ENCODE assay signal across 8 mouse cellular contexts in genomic region chr2:165493587-165494210, GRCm38 (mm10). TPM values are rescaled to one million over a fixed set of nuclear protein-coding genes. Genes with fewer than 3 reads are reported as not detected.
DNase-seq lines count a peak whose midpoint lies in the region; ATAC-seq and TF ChIP-seq lines count a peak whose summit lies in the region.

No protein-coding gene starts in this region.

- no peaks in the 10 kb centered on the region for H3K9me3 ChIP-seq in heart, embryonic 15.5 days (replicated peaks)
- no peaks in the 10 kb centered on the region for H3K9me3 ChIP-seq in midbrain, postnatal 0 days (ENCODE audit: low read length)

- peak; percentile 15 to 55 for DNase-seq in adrenal gland, adult (ENCODE audit: inconsistent age in 2 of 2, low spot score in 1 of 2)
- DNase-seq in adrenal gland, adult 8-10 months, result no peak
- peak; percentile 14 for DNase-seq in thymus, adult 2 months
- no peak for DNase-seq in thymus, adult 18-20 months
- peak; percentile 59 to 80 for DNase-seq in left cerebral cortex, postnatal 14 days (ENCODE audit: low spot score in 2 of 2)
- peak; percentile 84 for DNase-seq in midbrain, postnatal 0 days (ENCODE audit: low spot score)
- DNase-seq in gastrocnemius, adult 18-20 months (ENCODE audit: low spot score), result no peak

- no peak overlapping the region for H3K27ac ChIP-seq in thymus, adult 2 months (ENCODE audit: control insufficient read depth, insufficient read depth, low read length)
- peak overlapping the region; percentile 83; the same call in 1 of the 2 replicates for H3K27ac ChIP-seq in heart, embryonic 15.5 days
- peak overlapping the region; percentile 80 for H3K27ac ChIP-seq in midbrain, postnatal 0 days (ENCODE audit: low read depth, low read length)

- no peak for ATAC-seq in heart, embryonic 15.5 days (replicated peaks; ENCODE audit: insufficient number of reproducible peaks, insufficient read depth, low FRiP score, low read depth)
- peak; percentile 58 for ATAC-seq in midbrain, postnatal 0 days (ENCODE audit: low FRiP score)

- intact Hi-C loops in left cerebral cortex, postnatal 14 days (cut with DNase I), result no loop called here

- H3K9ac ChIP-seq in heart, embryonic 15.5 days, result peak overlapping the region; percentile 83
- peak overlapping the region; percentile 83 for H3K9ac ChIP-seq in midbrain, postnatal 0 days (replicated peaks; ENCODE audit: low read length, poor library complexity, severe bottlenecking)

- H3K27me3 ChIP-seq in thymus, adult 2 months (ENCODE audit: control insufficient read depth, insufficient read depth, low read length), result no peaks in the 10 kb centered on the region
- no peaks in the 10 kb centered on the region for H3K27me3 ChIP-seq in heart, embryonic 15.5 days
- no peaks in the 10 kb centered on the region for H3K27me3 ChIP-seq in midbrain, postnatal 0 days (ENCODE audit: insufficient read depth, low read length)

- peaks cover 9% of the 10 kb centered on the region for H3K4me1 ChIP-seq in thymus, adult 2 months (replicated peaks; ENCODE audit: control insufficient read depth, insufficient read depth, low read length)
- peaks cover 13% of the 10 kb centered on the region for H3K4me1 ChIP-seq in heart, embryonic 15.5 days (replicated peaks)
- no peaks in the 10 kb centered on the region for H3K4me1 ChIP-seq in midbrain, postnatal 0 days (ENCODE audit: insufficient read depth, low read length)

- no peak for TF ChIP-seq POLR2A in thymus, adult 2 months (IDR thresholded peaks at IDR 0.05; ENCODE audit: control insufficient read depth, extremely low read depth, insufficient read depth, low read length, poor library complexity)

- H3K4me3 ChIP-seq in thymus, adult 2 months (ENCODE audit: control insufficient read depth, insufficient read depth, low read length), result peak overlapping the region; percentile 71
- H3K4me3 ChIP-seq in heart, embryonic 15.5 days, result peak overlapping the region; percentile 83
- peak overlapping the region; percentile 70 for H3K4me3 ChIP-seq in midbrain, postnatal 0 days (ENCODE audit: low read depth, low read length)

- 51% methylated on average over 17 of the region's 17 CpGs for WGBS in thymus, adult 2 months
- WGBS in heart, embryonic 15.5 days, result 27% methylated on average over 17 of the region's 17 CpGs
- WGBS in midbrain, postnatal 0 days, result 4% methylated on average over 17 of the region's 17 CpGs

- peak overlapping the region; percentile 75 for H3K4me2 ChIP-seq in heart, embryonic 15.5 days
- peak overlapping the region; percentile 76 for H3K4me2 ChIP-seq in midbrain, postnatal 0 days (ENCODE audit: low read depth, low read length, poor library complexity, severe bottlenecking)

- no peaks in the 10 kb centered on the region; the same call in 1 of the 2 replicates for H3K36me3 ChIP-seq in thymus, adult 2 months (ENCODE audit: control insufficient read depth, insufficient read depth, low read length)
- peaks cover 12% of the 10 kb centered on the region for H3K36me3 ChIP-seq in heart, embryonic 15.5 days
- peaks cover 18% of the 10 kb centered on the region for H3K36me3 ChIP-seq in midbrain, postnatal 0 days (ENCODE audit: insufficient read depth, low read length)

- TF ChIP-seq CTCF in thymus, adult 2 months (IDR thresholded peaks at IDR 0.05; ENCODE audit: borderline replicate concordance, control insufficient read depth, extremely low read depth, insufficient read depth, low read length, poor library complexity), result no peak
- no peak for TF ChIP-seq CTCF in midbrain, postnatal 0 days (IDR thresholded peaks at IDR 0.05)

RNA-seq across cellular contexts. Expression of gene Trp53rka, which starts 0.6 kb away (rescaled TPM):
- total RNA-seq in adrenal gland, adult 8-10 months (2022), result 10 to 100 TPM; 12.5 to 17.3 (median 14.7) TPM
- polyA plus RNA-seq in thymus, adult 2 months (2012; rRNA removed), result 32.2 and 34.8 TPM in 2 replicates
- 19.4 and 25.3 TPM in 2 replicates for polyA plus RNA-seq in heart, embryonic 15.5 days (2015; fragmentation: Nextera tagmentation; extraction: Ambion mirVana)
- total RNA-seq in left cerebral cortex, postnatal 14 days (2021), result 10 to 100 TPM; 19.9 to 22.1 TPM
- total RNA-seq in midbrain, postnatal 0 days (2014; rRNA removed), result 37.1 and 54.9 TPM in 2 replicates
- 37.0 and 40.3 TPM in 2 replicates for polyA plus RNA-seq in midbrain, postnatal 0 days (2015; fragmentation: Nextera tagmentation; extraction: Ambion mirVana)
- total RNA-seq in gastrocnemius, adult 18-20 months (2021), result 10 to 100 TPM; 10.2 to 10.7 TPM

RNA-seq across cellular contexts. Expression of gene Slc2a10, which starts 9.9 kb away (rescaled TPM):
- total RNA-seq in adrenal gland, adult 8-10 months (2022), result 1 to 10 TPM in 1 of 4 experiments, under 1 TPM in 3; 0.58 to 2.1 (median 0.74) TPM
- 0.75 and 1.00 TPM in 2 replicates for polyA plus RNA-seq in thymus, adult 2 months (2012; rRNA removed)
- polyA plus RNA-seq in heart, embryonic 15.5 days (2015; fragmentation: Nextera tagmentation; extraction: Ambion mirVana), result 5.0 and 7.5 TPM in 2 replicates
- 1 to 10 TPM in 1 of 2 experiments, under 1 TPM in 1; 0.92 to 2.2 TPM for total RNA-seq in left cerebral cortex, postnatal 14 days (2021)
- 1.8 and 1.9 TPM in 2 replicates for total RNA-seq in midbrain, postnatal 0 days (2014; rRNA removed)
- 2.5 and 2.6 TPM in 2 replicates for polyA plus RNA-seq in midbrain, postnatal 0 days (2015; fragmentation: Nextera tagmentation; extraction: Ambion mirVana)
- 1 to 10 TPM in 1 of 2 experiments, under 1 TPM in 1; 0.80 to 1.4 TPM for total RNA-seq in gastrocnemius, adult 18-20 months (2021)

RNA-seq across cellular contexts. Expression of gene Slc13a3, which starts 20.7 kb away (rescaled TPM):
- total RNA-seq in adrenal gland, adult 8-10 months (2022), result 1 to 10 TPM; 1.1 to 1.5 (median 1.4) TPM
- 2.1 and 2.2 TPM in 2 replicates for polyA plus RNA-seq in thymus, adult 2 months (2012; rRNA removed)
- polyA plus RNA-seq in heart, embryonic 15.5 days (2015; fragmentation: Nextera tagmentation; extraction: Ambion mirVana), result 0.24 and 0.27 TPM in 2 replicates
- 10 to 100 TPM; 18.6 to 19.9 TPM for total RNA-seq in left cerebral cortex, postnatal 14 days (2021)
- 25.5 and 32.1 TPM in 2 replicates for total RNA-seq in midbrain, postnatal 0 days (2014; rRNA removed)
- polyA plus RNA-seq in midbrain, postnatal 0 days (2015; fragmentation: Nextera tagmentation; extraction: Ambion mirVana), result 17.4 and 20.3 TPM in 2 replicates
- under 1 TPM in 1 of 2 experiments, not detected in 1; 0.25 TPM for total RNA-seq in gastrocnemius, adult 18-20 months (2021)

Comparison
In these comparisons a context has a peak if more than half of its experiments do, and no peak if none do; other contexts are left out.
1. DNase-seq: peak in adrenal gland, adult (2 of 2), thymus, adult 2 months (single experiment), left cerebral cortex, postnatal 14 days (2 of 2) and midbrain, postnatal 0 days (single experiment); none in adrenal gland, adult 8-10 months (single experiment), thymus, adult 18-20 months (0 of 2) and gastrocnemius, adult 18-20 months (single experiment).
2. RNA of gene Slc13a3, which starts 20.7 kb away (total RNA-seq): 25.5 to 32.1 TPM in midbrain, postnatal 0 days and 18.6 to 19.9 TPM in left cerebral cortex, postnatal 14 days; 1.1 to 1.5 TPM in adrenal gland, adult 8-10 months and 0.25 TPM in gastrocnemius, adult 18-20 months; every median in the first group is over 4 times any median in the second.
3. Peak in every context shown above with its lines, with median percentiles within 50 percentile points of each other: H3K4me3 ChIP-seq.